Mouse (Mus musculus) urinary bladder, postnatal 25 days (tissue): ENCODE data around the gene Sost.

ENCODE experiments used
- DNase-seq: peaks from one replicate; pipeline ENCODE4 v3.0.0; 2022; ENCODE audit warnings: low spot score

Sost gene

GRCm38 (mm10) chr11:101946525-101946924, 20.3 kb downstream of the Sost start:
- DNase-seq = no peak

- DNase-seq = no peak
Observed at GRCm38 (mm10) chr11:101943055-101943454, 23.8 kb downstream of the Sost start.

- DNase-seq = no peak
Observed at GRCm38 (mm10) chr11:101937108-101937507, 29.7 kb downstream of the Sost start.

- no peak for DNase-seq
Observed at GRCm38 (mm10) chr11:101936421-101936820, 30.4 kb downstream of the Sost start.

GRCm38 (mm10) chr11:101935743-101936142, 31.1 kb downstream of the Sost start:
- no peak for DNase-seq

GRCm38 (mm10) chr11:101931978-101932377, 34.8 kb downstream of the Sost start:
- DNase-seq = no peak

- DNase-seq = no peak
Observed at GRCm38 (mm10) chr11:101928030-101928762, 38.6 kb downstream of the Sost start.

- DNase-seq = no peak
Observed at GRCm38 (mm10) chr11:101926951-101927589, 39.7 kb downstream of the Sost start.

GRCm38 (mm10) chr11:101925636-101926035, 41.2 kb downstream of the Sost start:
- DNase-seq = no peak

- DNase-seq = no peak
Observed at GRCm38 (mm10) chr11:101924441-101924976, 42.3 kb downstream of the Sost start.

- no peak for DNase-seq
Observed at GRCm38 (mm10) chr11:101923988-101924387, 42.8 kb downstream of the Sost start.

GRCm38 (mm10) chr11:101921361-101921952, 45.4 kb downstream of the Sost start:
- DNase-seq = no peak

- peak; percentile 83 for DNase-seq
Observed at GRCm38 (mm10) chr11:101919660-101920059, 47.2 kb downstream of the Sost start.

- no peak for DNase-seq
Observed at GRCm38 (mm10) chr11:101918609-101919008, 48.2 kb downstream of the Sost start.

GRCm38 (mm10) chr11:101916772-101917171, 50.0 kb downstream of the Sost start:
- no peak for DNase-seq

- no peak for DNase-seq
Observed at GRCm38 (mm10) chr11:101913591-101913990, 53.2 kb downstream of the Sost start.
